Mouse (Mus musculus): ENCODE data around the gene Rab23. TPM values are rescaled to one million over a fixed set of nuclear protein-coding genes. Genes with fewer than 3 reads are reported as not detected.

The Rab23 gene
- polyA plus RNA-seq, 1 experiment from 2014 or later: 16.9 TPM

DNA sequence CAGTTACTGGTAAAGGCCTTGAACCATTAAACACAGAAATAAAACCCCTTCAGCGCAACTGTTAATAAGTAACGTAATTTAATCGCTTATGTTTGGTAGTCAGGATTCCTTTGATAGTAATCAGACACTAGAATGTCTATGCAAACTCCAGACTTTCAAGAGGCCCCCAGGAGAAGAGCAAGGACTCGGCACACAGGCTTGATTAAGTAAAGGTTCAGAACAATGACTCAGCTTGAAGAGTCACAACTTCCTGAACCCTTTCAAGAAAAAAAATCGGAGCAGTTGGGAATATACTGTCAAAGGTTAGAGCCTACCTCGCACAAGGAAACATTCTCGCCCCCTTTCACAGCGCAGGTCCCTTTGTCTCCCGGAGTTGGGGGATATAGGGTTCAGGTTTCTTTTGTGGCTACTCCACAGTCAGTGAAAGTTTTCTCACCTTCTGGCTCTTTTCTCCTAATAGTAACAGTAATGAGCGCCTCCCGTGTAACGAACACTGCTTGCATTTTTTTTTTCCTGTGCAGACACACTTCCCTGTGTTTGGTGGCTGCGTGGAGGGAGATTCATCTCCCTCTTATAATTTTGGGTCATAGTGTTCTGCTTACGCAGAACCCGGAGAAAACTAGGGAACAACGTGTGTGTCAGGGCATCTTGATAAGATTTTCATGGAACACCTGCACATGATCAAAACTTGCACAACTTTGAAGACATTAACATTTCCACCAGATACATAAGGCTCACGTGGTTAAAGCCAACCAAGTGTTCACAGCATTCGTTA, 36.8 kb downstream of the Rab23 start:
- 17% methylated on average over 18 of the region's 18 CpGs for WGBS
- peak; percentile 34 for ATAC-seq

DNA sequence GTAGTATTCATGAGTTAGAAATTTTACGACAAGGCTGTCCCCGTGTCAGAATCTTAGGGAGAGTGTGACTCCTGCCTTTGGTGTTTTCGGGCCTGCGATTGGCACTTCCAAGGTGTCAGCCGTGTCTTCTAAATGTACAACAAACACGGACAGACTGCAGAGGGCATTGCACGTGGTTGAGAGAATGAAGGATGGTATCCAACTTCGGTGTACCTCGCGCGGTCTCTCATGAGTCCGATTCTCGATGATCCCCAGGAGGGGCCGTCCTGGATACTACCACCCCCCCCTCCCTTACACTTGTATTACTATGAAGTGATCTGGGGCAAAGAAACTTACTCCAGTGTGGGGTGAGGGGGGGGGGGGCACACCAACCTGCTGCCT, 37.3 kb downstream of the Rab23 start:
- Histone ChIP-seq H3K4me2 (ENCODE audit: low read depth, low read length) (peak overlapping the region; percentile 88), H3K9me3 (ENCODE audit: control insufficient read depth, low read length) (no peaks in the 10 kb centered on the region), H3K36me3 (ENCODE audit: control insufficient read depth, insufficient read depth, low read length) (no peaks in the 10 kb centered on the region), H3K4me1 (ENCODE audit: control insufficient read depth, insufficient read depth, low read length) (peaks cover 9% of the 10 kb centered on the region; the same call in 1 of the 2 replicates), H3K27ac (ENCODE audit: low read length) (0 out of 2 replicates have a peak overlapping the region, but pooled peaks have one; percentile 63), H3K9ac (ENCODE audit: low read depth, low read length) (peak overlapping the region; percentile 87), H3K27me3 (replicated peaks; ENCODE audit: control insufficient read depth, insufficient read depth, low read length) (no peaks in the 10 kb centered on the region), H3K4me3 (ENCODE audit: low read length) (peak overlapping the region; percentile 86)
- peak; percentile 34 for ATAC-seq
- WGBS: 3% methylated on average over 14 of the region's 14 CpGs

More for the DNA sequence above, 36.8 kb downstream of the Rab23 start:
- peaks cover 9% of the 10 kb centered on the region; the same call in 1 of the 2 replicates for H3K4me1 ChIP-seq (ENCODE audit: control insufficient read depth, insufficient read depth, low read length)
- no peaks in the 10 kb centered on the region for H3K36me3 ChIP-seq (ENCODE audit: control insufficient read depth, insufficient read depth, low read length)
- peak overlapping the region; percentile 87 for H3K9ac ChIP-seq (ENCODE audit: low read depth, low read length)
- no peaks in the 10 kb centered on the region for H3K9me3 ChIP-seq (ENCODE audit: control insufficient read depth, low read length)
- H3K4me2 ChIP-seq (ENCODE audit: low read depth, low read length): peak overlapping the region; percentile 88
- H3K4me3 ChIP-seq (ENCODE audit: low read length): peak overlapping the region; percentile 86
- peak overlapping the region; percentile 43; the same call in 1 of the 2 replicates for H3K27ac ChIP-seq (ENCODE audit: low read length)
- no peaks in the 10 kb centered on the region for H3K27me3 ChIP-seq (replicated peaks; ENCODE audit: control insufficient read depth, insufficient read depth, low read length)

DNA sequence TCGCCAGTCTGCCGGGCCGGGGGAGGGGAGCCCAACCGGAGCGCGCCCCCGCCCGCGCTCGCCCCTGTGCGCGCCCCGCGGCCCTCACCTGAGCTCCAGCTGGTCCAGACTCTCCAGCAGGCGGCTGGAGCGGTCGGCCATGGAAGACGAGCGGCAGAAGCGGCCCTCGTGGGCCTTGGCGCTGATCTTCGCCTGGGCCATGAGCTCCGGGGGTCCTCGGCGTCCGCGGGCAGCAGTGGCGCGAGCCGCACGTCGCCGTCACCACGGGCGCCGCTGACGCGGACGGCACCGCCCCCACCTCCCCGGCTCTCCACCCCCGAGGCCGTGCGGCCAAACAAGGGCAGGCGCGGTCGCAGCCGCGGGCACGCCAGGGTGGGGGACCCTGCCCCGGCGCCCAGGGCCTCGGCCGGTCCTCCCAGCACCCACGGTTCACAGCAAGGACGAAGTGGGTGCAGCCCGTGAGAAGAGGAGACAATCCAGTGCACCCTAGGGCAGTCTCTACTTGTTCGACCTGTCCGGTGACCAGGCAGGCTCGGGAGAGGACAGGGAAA, 37.9 kb downstream of the Rab23 start, which contains the start of gene Bag2:
Gene Bag2, minus strand, starts transcription at position 305 of the 551 bp plus-strand sequence.
- peak within 1 kb of the TSS; percentile 86 for H3K4me3 ChIP-seq (ENCODE audit: low read length)
- peak within 1 kb of the TSS; percentile 63 for H3K27ac ChIP-seq (ENCODE audit: low read length)
- ATAC-seq: peak; percentile 86
- under 1% methylated on average over 61 of the region's 61 CpGs for WGBS
- H3K4me2 ChIP-seq (ENCODE audit: low read depth, low read length): peak within 1 kb of the TSS; percentile 88
- no peaks in the 10 kb centered on the region for H3K36me3 ChIP-seq (ENCODE audit: control insufficient read depth, insufficient read depth, low read length)
- peak within 1 kb of the TSS; percentile 87 for H3K9ac ChIP-seq (ENCODE audit: low read depth, low read length)
- H3K4me1 ChIP-seq (ENCODE audit: control insufficient read depth, insufficient read depth, low read length): peaks cover 9% of the 10 kb centered on the region; the same call in 1 of the 2 replicates
- no peaks in the 10 kb centered on the region for H3K9me3 ChIP-seq (ENCODE audit: control insufficient read depth, low read length)
- no peaks in the 10 kb centered on the region for H3K27me3 ChIP-seq (replicated peaks; ENCODE audit: control insufficient read depth, insufficient read depth, low read length)

DNA sequence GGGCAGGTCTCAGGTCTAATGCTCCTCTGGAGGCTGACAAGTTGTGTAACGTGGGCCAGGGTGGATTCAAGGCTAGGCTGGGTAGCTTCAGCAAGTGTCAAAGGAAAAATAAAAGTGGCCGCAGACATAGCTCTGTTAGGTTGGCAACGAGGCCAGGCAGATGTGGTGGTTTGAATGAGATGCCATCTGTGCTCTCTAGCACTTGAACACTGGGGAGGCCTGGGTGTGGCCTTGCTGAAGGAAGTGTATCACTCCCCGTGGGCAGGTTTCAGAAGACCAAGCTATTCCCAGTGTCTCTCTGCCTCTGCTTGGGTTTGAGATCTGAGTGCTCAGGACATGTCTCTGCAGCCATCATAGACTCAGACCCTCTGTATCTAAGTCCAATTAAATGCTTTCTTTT, 38.8 kb downstream of the Rab23 start:
- Histone ChIP-seq H3K4me1 (ENCODE audit: control insufficient read depth, insufficient read depth, low read length) (peaks cover 9% of the 10 kb centered on the region; the same call in 1 of the 2 replicates), H3K27ac (ENCODE audit: low read length) (no peak overlapping the region), H3K9me3 (ENCODE audit: control insufficient read depth, low read length) (no peaks in the 10 kb centered on the region), H3K9ac (ENCODE audit: low read depth, low read length) (no peak overlapping the region), H3K36me3 (ENCODE audit: control insufficient read depth, insufficient read depth, low read length) (no peaks in the 10 kb centered on the region), H3K4me3 (ENCODE audit: low read length) (no peak overlapping the region), H3K4me2 (ENCODE audit: low read depth, low read length) (no peak overlapping the region), H3K27me3 (replicated peaks; ENCODE audit: control insufficient read depth, insufficient read depth, low read length) (no peaks in the 10 kb centered on the region)
- ATAC-seq: no peak
- WGBS: 48% methylated on average over 4 of the region's 4 CpGs

DNA sequence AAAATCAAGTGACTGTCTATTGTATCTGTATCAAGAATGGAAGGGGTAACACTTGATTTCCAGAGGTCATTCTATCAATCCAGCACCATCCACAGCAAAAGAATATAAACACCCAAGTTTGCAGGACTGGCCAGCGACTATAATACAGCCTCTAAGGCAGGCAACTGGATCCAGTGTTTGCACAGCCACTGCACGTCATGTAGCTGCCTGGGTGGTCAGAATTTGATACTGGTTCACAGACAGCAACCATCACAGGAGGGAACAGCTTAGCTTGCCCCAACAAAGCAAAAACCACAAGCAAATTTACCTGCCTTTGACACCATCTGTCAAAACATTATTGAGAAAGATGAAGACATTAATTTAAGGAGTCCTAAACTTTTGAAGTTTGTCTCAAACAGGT, 44.1 kb downstream of the Rab23 start:
- Histone ChIP-seq H3K4me2 (ENCODE audit: low read depth, low read length) (no peak overlapping the region), H3K36me3 (ENCODE audit: control insufficient read depth, insufficient read depth, low read length) (no peaks in the 10 kb centered on the region), H3K9me3 (ENCODE audit: control insufficient read depth, low read length) (no peaks in the 10 kb centered on the region), H3K27me3 (replicated peaks; ENCODE audit: control insufficient read depth, insufficient read depth, low read length) (no peaks in the 10 kb centered on the region), H3K4me1 (ENCODE audit: control insufficient read depth, insufficient read depth, low read length) (no peaks in the 10 kb centered on the region), H3K27ac (ENCODE audit: low read length) (no peak overlapping the region), H3K9ac (ENCODE audit: low read depth, low read length) (no peak overlapping the region), H3K4me3 (ENCODE audit: low read length) (no peak overlapping the region)
- WGBS: 60% methylated on average over 2 of the region's 2 CpGs
- ATAC-seq: no peak

DNA sequence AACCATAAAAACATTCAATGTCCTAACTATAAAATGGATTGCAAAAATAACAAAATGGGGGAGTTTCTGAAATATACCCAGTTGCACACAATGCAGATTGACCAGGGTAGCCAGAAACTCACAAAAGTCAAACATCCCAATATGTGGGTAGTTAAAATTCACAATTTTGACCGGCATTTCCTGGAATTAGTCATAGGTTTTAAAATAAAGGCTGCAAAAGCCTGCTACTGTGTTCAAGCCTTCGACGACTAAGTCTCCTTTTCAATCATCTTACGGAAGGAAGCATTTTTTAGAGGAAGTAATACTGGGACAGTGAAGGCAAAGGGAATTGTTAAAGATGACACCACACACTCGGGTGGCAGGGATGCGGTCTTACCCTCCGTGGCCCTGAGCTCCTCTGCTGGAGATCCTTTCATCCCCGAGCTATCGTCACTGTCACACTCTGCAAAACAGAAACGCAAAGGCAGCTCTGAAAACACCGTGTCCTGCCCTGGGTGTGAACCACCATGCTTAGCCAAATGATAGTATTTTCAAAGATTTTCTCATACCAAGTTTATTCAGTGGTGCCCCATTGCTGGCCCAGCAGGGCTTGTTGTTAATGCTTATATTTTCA, 45.9 kb downstream of the Rab23 start:
- Histone ChIP-seq H3K9ac (ENCODE audit: low read depth, low read length) (no peak overlapping the region), H3K4me3 (ENCODE audit: low read length) (no peak overlapping the region), H3K4me1 (ENCODE audit: control insufficient read depth, insufficient read depth, low read length) (no peaks in the 10 kb centered on the region), H3K9me3 (ENCODE audit: control insufficient read depth, low read length) (no peaks in the 10 kb centered on the region), H3K4me2 (ENCODE audit: low read depth, low read length) (no peak overlapping the region), H3K36me3 (ENCODE audit: control insufficient read depth, insufficient read depth, low read length) (no peaks in the 10 kb centered on the region), H3K27me3 (replicated peaks; ENCODE audit: control insufficient read depth, insufficient read depth, low read length) (no peaks in the 10 kb centered on the region), H3K27ac (ENCODE audit: low read length) (no peak overlapping the region)
- ATAC-seq: no peak
- WGBS: 89% methylated on average over 11 of the region's 11 CpGs

DNA sequence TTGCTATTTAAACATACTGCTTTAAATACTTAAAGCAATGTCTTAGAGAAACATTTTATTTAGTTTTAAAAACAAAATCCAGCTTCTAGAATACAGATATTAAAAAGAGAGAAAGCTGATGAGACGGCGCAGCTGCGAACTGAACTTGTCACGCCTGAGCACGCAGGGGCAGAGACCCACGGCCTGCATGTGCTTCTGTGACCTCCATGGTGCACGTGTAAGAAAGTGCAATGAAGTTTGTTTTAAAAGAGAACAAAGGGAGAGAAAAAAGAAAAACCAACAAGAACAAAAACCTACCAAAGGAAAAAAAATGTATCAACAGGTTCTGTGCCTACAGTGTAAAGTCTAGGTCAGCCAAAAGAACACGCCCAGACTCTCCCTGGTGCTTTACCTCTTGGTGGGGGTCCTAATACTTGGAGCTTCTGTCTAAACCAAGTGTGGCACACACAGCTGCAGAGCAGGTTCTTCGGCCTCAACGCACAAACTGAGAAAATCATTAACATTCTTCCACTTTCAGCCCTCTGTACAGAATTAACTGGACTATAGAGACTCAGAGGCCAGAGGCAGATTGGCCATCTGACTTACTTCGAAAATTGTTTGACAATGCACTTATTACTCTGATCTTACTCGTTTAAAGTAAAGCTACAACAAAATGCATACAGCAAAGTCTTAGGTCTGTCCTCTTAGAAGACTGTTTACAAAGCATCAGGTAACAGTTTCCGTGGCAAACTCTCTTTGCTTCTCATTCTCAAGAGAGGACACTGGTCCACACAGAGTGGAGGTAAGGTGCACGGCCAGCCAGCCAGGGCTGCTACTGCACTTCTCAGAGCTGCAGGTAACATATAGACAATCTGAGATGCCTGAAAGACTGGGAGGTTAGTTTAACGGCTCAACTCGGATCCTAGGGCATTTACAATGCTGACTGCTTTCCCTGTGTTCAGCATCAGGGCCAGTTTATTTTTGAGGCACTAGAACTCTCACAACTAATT, 47.1 kb downstream of the Rab23 start:
- ATAC-seq: no peak

DNA sequence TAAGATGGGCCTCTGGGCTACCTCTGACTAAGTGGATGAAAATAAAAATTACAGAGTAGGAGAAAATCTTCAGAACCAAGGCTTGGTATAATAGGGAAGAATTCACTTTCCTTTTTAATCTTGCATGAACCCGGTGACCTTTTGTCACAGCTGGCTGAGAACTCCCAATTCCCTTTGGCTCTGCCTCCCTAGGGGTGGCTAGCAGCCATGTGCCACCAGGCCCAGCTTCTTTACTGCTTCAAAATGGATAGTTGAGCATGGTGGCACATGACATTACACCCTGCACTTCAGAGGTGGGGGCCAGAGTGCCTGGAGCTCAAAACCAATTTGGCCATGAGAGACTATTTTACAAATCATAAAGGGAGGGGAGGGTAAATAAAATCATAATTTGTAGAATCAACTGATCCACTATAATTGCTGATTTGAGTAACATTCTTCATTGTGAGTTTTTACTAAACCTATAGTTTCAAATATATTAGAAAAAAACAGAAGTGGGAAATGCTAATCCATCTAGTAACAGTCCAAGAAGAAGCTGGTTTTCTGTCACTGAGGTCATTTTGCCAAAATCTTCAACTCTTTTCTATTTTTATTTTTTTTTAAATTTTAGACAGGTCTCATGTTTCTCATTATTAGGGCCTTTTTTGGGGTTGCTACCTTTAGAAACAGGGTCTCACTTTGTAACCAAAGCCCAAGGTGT, 48.6 kb downstream of the Rab23 start:
- no peaks in the 10 kb centered on the region for H3K9me3 ChIP-seq (ENCODE audit: control insufficient read depth, low read length)
- H3K27ac ChIP-seq (ENCODE audit: low read length): no peak overlapping the region
- no peak for ATAC-seq
- no peaks in the 10 kb centered on the region for H3K27me3 ChIP-seq (replicated peaks; ENCODE audit: control insufficient read depth, insufficient read depth, low read length)
- WGBS: 95% methylated on average over 1 of the region's 1 CpGs
- no peak overlapping the region for H3K4me3 ChIP-seq (ENCODE audit: low read length)
- H3K36me3 ChIP-seq (ENCODE audit: control insufficient read depth, insufficient read depth, low read length): no peaks in the 10 kb centered on the region
- no peak overlapping the region for H3K9ac ChIP-seq (ENCODE audit: low read depth, low read length)
- H3K4me1 ChIP-seq (ENCODE audit: control insufficient read depth, insufficient read depth, low read length): no peaks in the 10 kb centered on the region
- no peak overlapping the region for H3K4me2 ChIP-seq (ENCODE audit: low read depth, low read length)

More for the DNA sequence above, 47.1 kb downstream of the Rab23 start:
- H3K9ac ChIP-seq (ENCODE audit: low read depth, low read length): no peak overlapping the region
- no peaks in the 10 kb centered on the region for H3K4me1 ChIP-seq (ENCODE audit: control insufficient read depth, insufficient read depth, low read length)
- H3K27me3 ChIP-seq (replicated peaks; ENCODE audit: control insufficient read depth, insufficient read depth, low read length): no peaks in the 10 kb centered on the region
- H3K4me2 ChIP-seq (ENCODE audit: low read depth, low read length): no peak overlapping the region
- 72% methylated on average over 16 of the region's 16 CpGs for WGBS
- H3K27ac ChIP-seq (ENCODE audit: low read length): no peak overlapping the region
- no peak overlapping the region for H3K4me3 ChIP-seq (ENCODE audit: low read length)
- H3K36me3 ChIP-seq (ENCODE audit: control insufficient read depth, insufficient read depth, low read length): no peaks in the 10 kb centered on the region
- no peaks in the 10 kb centered on the region for H3K9me3 ChIP-seq (ENCODE audit: control insufficient read depth, low read length)

Data from intestine, embryonic 16.5 days (tissue).